Mouse (Mus musculus): ENCODE data around the gene Tmco4.
A peak's percentile ranks its signal among the peaks of the same experiment; 100 is the strongest.
"Not testable (repeated sequence)": the region's sequence is repeated elsewhere in the genome, so short reads cannot be mapped to it uniquely, and the experiment has no call there.

Tmco4 gene

GRCm38 (mm10) chr4:138974540-138974939 lies 1.9 kb downstream of the Tmco4 start:
- not testable (repeated sequence) for DNase-seq

GRCm38 (mm10) chr4:138975194-138975593 lies 2.5 kb downstream of the Tmco4 start:
- peak; percentile 33 for DNase-seq

GRCm38 (mm10) chr4:138976046-138976445 lies 3.4 kb downstream of the Tmco4 start:
- DNase-seq: peak; percentile 78

DNA sequence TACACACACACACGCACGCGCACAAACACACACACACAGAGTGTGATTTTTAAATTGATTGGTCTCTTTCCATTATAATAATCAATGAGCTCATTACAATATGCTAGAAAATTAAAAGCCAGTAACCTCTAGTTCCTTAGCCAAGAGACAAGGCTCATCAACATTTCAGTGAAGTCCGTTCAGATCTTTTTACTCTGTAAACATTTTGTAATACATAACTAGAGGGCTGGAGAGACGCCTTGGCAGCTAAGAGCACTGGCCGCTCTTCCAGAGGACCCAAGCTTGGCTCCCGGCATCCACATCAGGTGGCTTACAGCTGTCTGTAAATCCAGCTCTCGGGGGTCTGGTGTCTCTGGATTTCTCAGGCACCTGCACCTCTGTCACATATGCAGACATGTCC lies 7.3 kb downstream of the Tmco4 start:
- no peak for DNase-seq

DNA sequence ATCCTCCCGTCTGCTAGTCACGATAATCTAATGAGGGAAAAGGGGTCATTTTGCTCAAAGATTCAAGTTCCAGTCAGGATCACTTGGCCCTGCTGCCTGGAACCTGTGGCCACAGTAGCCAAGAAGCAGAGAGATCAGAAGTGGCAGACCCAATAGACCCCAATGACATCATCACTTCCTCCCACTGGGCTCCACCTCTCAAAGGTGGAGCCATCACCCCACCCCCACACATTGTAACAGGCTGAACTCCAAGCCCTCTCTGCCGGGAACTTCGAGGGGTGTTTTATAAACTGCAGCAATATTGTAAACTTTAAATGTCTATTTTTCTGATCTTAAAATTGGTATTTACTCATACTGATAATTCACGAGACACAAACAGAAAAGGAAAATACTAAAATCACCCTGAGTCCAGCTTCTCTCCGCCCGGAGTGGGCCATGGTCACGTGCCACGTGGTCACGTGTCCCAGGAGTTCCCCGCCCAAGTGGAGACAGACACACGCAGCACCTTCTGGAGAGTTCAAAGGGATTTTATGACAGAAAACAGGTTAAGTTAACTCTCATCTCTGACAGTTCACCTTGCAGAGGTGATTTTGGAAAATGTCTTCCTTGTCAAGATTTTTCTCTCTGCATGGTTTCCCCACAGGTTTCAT lies 8.2 kb downstream of the Tmco4 start:
- DNase-seq: no peak

- no peak for DNase-seq
Measured at GRCm38 (mm10) chr4:138983422-138983821, 10.7 kb downstream of the Tmco4 start.

DNA sequence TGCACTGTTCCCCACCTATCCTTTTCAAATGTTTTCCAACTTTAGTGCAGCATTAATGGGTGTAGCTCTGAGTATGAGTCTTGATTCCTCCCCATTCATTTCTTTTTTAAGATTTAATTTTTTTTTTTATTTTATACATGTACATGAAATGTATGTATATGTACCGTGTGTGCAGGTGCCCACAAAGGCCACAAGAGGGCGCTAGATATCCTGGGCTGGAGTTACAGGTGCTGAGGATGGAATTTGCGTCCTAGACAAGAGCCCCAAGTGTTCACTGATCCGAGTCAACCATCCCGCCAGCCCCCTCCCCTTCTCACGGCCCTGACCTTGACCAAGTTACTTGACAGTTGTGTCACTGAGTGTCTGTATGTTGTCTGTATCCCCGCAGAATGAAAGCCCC lies 12.1 kb downstream of the Tmco4 start:
- no peak for DNase-seq

- no peak for DNase-seq
Measured at GRCm38 (mm10) chr4:138986280-138986679, 13.6 kb downstream of the Tmco4 start.

DNA sequence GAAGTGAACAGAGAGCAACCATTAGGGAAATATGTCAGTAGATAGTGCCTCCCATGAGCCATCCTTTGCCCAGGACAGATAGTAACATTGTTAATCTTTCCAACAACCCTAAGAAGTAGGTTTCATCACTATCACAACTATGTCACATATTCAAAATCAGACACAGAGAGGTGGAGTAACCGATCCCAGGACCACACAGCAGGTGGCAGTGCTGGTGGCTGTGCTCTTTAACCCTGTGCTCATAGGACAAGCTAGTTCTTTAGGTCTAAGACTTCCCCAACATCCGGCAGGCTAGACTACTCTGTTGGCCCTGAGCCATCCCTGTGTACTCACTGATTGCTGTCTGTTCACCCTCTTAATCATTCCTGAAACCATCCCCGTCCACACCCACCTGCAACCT lies 21.7 kb downstream of the Tmco4 start:
- DNase-seq: no peak

DNA sequence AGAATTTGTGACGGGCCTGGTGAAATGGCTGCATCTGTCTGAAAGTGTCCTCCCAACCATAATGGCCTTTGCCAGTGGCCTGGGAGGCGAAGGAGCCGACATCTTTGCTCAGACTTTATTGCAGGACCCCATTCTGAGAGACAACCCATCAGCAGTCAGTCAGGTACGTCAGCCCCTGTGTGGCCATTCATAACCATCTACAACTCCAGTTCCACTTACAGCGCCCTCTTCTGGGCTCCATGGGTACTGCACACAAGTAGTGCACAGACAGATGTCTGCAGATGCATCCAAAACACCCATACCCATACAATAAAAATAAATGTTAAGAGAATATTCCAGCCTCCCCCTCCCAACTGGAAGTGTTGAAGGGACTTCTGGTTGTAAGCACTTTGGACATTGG lies 23.7 kb downstream of the Tmco4 start:
- no peak for DNase-seq

- no peak for DNase-seq
Measured at GRCm38 (mm10) chr4:138997121-138997520, 24.4 kb downstream of the Tmco4 start.

GRCm38 (mm10) chr4:138998611-138999010 lies 25.9 kb downstream of the Tmco4 start:
- DNase-seq: no peak

- DNase-seq: no peak
Measured at GRCm38 (mm10) chr4:139001026-139001425, 28.3 kb downstream of the Tmco4 start.

DNA sequence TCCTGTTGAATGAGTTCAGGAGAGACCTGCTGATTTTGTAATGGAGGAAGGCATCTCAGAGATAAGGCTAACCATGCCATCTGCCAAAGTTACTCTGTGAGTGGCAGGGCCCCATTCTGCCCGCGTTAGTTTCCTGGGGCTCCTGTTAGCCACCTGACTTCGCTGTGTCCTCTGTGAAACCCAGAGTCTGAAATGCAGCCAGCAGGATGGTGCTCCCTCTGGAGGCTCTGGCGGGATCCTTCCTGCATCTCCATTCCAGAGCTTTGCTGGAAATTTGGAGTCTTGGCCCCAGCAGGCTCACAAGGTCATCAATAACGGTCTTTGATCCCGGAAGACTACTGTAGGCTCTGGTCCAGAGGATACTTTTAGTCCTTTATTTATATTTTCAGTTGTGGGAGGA lies 28.7 kb downstream of the Tmco4 start:
- peak; percentile 45 for DNase-seq

DNA sequence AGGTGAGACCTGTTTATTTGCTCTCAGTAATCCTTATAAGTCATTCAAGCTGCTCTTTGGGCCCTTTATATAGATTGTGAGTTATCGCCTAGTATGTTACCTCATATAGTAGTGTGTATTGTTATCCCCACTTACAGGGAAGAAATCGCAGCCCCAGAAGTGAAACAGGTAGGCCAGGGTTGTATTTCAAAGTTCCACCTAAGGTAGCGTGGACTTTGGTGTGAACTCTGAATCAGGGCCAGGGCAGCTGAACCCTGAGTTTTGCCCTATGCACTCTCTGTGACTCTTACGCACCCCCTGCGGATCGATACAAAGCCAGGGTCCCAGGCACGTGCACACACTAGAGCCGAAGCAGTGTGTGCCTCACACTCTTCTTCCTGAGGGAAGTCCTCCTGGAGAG lies 31.4 kb downstream of the Tmco4 start:
- no peak for DNase-seq

- no peak for DNase-seq
Measured at GRCm38 (mm10) chr4:139005214-139005613, 32.5 kb downstream of the Tmco4 start.

- no peak for DNase-seq
Measured at GRCm38 (mm10) chr4:139007353-139007752, 34.7 kb downstream of the Tmco4 start.

DNA sequence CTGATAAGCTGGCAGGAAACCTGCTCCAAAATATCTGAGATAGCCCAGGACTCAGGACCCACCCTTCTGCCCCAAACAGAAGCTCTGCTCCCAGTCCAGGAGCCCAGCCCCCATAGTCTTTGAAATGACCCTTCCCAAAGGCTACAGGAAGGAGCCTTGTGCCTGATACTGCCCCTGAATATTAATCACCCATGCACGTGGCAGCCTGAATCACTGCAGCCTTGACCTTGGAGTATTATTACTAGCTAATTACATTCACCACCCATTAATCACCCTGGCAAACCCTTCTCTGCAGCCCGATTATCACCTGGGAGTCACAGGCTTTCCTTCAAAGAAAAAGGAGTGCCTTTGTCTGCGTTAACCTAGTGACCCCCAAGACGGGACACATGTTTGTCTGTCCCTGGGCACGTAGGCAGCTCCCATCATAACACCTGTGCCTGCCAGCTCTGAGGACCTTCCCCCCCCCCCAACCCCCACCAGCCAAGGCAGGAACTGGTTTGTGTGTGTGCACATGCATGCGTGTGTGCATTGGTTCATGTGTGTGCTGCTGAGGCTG lies 35.4 kb downstream of the Tmco4 start:
- DNase-seq: no peak

- DNase-seq: no peak
Measured at GRCm38 (mm10) chr4:139011201-139011702, 38.6 kb downstream of the Tmco4 start.

- no peak for DNase-seq
Measured at GRCm38 (mm10) chr4:139013281-139013680, 40.6 kb downstream of the Tmco4 start.

DNA sequence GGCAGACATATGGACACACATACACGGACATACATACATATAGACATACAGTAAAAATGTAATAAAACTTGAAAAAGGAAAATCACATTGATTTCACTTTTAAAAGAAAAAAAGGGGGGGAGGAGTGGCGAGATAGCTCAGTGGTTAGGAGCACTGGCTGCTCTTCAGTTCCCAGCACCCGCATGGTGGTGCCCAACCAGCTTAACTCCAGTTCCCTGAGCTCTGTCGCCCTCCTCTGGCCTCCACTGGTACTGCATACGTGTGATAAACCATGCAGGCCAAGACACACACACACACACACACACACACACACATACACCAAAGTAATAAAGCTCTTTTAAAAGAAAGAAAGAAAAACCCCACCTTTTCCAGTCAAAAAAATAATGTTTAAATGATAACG lies 42.1 kb downstream of the Tmco4 start:
- DNase-seq: no peak

- DNase-seq: no peak
Measured at GRCm38 (mm10) chr4:139018388-139018787, 45.7 kb downstream of the Tmco4 start.

DNA sequence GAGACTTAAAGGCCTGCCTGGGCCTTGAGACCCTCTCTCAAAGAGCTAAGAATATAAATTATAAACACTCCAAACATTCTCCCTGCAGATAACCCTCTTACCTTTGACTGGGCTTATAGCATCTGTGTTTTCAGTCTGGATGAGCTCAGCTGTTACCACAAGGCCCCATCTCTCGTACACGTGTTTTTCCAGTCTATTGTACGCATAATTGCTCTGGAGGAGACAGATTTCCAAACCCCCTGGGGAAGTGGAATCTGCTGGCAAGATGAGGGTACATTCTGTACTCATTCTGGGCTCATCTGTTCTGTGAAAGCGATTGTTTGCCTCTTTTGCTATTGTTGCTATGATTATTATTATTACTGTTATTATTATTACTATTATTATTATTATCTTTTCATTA lies 46.3 kb downstream of the Tmco4 start:
- DNase-seq: no peak

DNA sequence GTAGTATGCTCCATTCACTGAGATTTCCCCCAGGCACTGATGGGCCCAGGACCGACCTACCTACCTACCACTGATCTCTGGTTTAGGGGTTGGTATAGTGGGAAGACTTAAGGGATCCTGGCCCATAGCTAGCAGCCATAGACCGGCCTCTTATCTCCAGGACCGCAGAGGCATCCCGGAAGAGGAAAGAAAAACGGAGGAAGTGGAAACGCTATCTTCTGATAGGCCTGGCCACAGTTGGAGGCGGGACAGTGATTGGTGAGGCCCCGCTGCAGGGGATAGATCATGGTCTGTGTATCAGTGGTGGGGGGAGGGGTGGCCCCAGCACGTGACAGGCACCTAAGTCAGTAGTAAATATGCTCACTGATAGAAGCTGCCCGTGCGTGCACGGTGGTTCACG lies 46.7 kb downstream of the Tmco4 start:
- no peak for DNase-seq

DNA sequence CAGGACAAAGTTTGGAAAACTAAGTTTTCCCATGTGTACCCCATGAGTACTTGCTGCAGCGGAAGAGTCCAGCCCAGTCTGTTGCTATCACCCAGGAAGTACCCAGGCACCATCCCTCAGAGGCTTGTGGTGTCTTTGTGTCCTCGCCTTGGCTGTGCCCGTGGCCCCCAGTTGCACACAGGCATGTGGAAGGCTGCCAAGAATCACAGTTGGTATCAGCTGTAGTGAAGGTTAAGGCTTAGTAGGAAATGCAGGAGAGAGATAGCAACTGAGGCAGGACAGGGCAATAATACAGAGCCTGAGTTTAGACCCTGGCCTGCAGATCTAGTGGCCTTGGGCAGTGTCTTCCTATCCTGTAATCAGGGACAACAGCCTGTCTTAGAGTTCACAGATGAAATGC lies 47.7 kb downstream of the Tmco4 start:
- DNase-seq: no peak
